Mouse (Mus musculus) cerebellum, postnatal 25 days (tissue): ENCODE data around the gene Nubp1.

Source experiments
- DNase-seq, 2 experiments: peaks; one replicate each; pipeline ENCODE4 v3.0.0; 2021; ENCODE audit warnings: mixed read lengths in 2 of 2

Gene Nubp1

GRCm38 (mm10) chr16:10471950-10472349, 60.2 kb downstream of the Nubp1 start:
- DNase-seq = no peak
